Mouse (Mus musculus): ENCODE data around the gene Zc3h13.

DNA sequence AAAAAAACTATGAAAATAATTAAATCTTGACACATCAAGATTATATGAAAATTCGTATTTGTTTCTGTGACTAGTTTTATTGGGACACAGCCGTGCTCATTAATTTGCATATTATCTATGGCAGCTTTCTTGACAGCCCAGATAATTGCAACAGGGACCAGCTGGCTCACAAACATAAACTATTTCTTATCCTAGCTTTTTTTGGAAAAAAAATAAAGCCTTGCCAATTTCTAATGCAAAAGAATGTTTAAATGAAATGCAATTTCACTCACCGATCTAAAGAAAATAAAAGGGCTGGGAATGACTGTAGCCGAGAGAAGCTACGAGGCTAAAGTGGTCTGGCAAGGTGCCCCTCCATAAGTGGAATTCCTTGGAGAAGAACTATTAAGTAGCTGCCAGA is 3.8 kb upstream of the Zc3h13 start:
- TF ChIP-seq CTCF (conservative IDR thresholded peaks at IDR 0.05; ENCODE audit: low read length) (no peak), NANOG (IDR thresholded peaks at IDR 0.05; ENCODE audit: borderline replicate concordance, low read length) (no peak)
